In the genomic region with DNA sequence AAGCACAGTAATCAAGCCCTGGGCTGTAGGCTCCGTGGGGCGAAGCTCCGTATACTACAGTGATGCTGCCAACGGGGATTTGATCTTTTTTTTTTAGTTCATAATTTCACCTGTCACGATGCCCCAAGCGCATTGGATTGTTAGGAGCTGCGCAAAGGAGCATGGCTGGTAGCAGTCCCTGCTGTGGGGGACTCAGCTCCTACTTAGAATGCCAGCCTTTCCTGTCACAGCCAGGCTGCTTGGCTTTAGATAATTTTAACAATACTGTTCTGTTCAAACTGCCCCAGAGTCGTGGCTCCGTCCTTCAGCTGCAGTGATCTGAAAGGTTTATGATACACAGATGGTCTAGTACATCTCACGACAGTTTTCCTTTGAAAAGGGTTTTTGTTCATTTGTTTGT, we compare ENCODE assay signal across 23 mouse cellular contexts. TPM values are rescaled to one million over a fixed set of nuclear protein-coding genes. Genes with fewer than 3 reads are reported as not detected.
DNase-seq lines count a peak whose midpoint lies in the region; ATAC-seq and TF ChIP-seq lines count a peak whose summit lies in the region.
"Had no signal": no experiment of that assay in that cellular context is flagged by ENCODE, and none has a peak within 500 bp of the region (broad histone marks: within the 10 kb centered on the region; RNA-seq: fewer than 3 reads in every experiment).

No protein-coding gene starts in this region.

- 50% methylated on average over 10 of the region's 10 CpGs for WGBS in forebrain, postnatal 0 days
- WGBS in forebrain, embryonic 13.5 days = 73% methylated on average over 10 of the region's 10 CpGs
- 26% methylated on average over 10 of the region's 10 CpGs for WGBS in embryonic facial prominence, embryonic 13.5 days
- WGBS in limb, embryonic 15.5 days = 43% methylated on average over 10 of the region's 10 CpGs

- TF ChIP-seq CTCF in forebrain, postnatal 0 days (IDR thresholded peaks at IDR 0.05; ENCODE audit: low read depth) = no peak
- TF ChIP-seq CTCF in left cerebral cortex, adult 2 months (IDR thresholded peaks at IDR 0.05) = no peak

- ATAC-seq in forebrain, postnatal 0 days = no peak
- no peak for ATAC-seq in forebrain, embryonic 13.5 days
- ATAC-seq in embryonic facial prominence, embryonic 13.5 days (ENCODE audit: insufficient number of reproducible peaks, insufficient read depth, low FRiP score, low TSS enrichment, low read depth) = no peak
- ATAC-seq in limb, embryonic 15.5 days (ENCODE audit: insufficient number of reproducible peaks, low FRiP score, low TSS enrichment, low read depth) = no peak
- ATAC-seq: activated CD4-positive, CD25-positive, alpha-beta regulatory T cell, adult 4 months had no signal

- H3K9me3 ChIP-seq in forebrain, postnatal 0 days (ENCODE audit: low read length) = no peaks in the 10 kb centered on the region
- no peaks in the 10 kb centered on the region for H3K9me3 ChIP-seq in forebrain, embryonic 13.5 days (replicated peaks)
- H3K9me3 ChIP-seq in embryonic facial prominence, embryonic 13.5 days = no peaks in the 10 kb centered on the region
- no peaks in the 10 kb centered on the region for H3K9me3 ChIP-seq in limb, embryonic 15.5 days
- H3K9me3 ChIP-seq: heart, embryonic 15.5 days; hindbrain, embryonic 15.5 days; liver, embryonic 15.5 days; neural tube, embryonic 12.5 days; stomach, embryonic 15.5 days had no signal

- H3K4me3 ChIP-seq in forebrain, postnatal 0 days (ENCODE audit: low read depth, low read length) = no peak overlapping the region
- no peak overlapping the region for H3K4me3 ChIP-seq in forebrain, embryonic 13.5 days
- no peak overlapping the region for H3K4me3 ChIP-seq in left cerebral cortex, adult 2 months
- no peak overlapping the region for H3K4me3 ChIP-seq in embryonic facial prominence, embryonic 13.5 days
- no peak overlapping the region for H3K4me3 ChIP-seq in limb, embryonic 15.5 days
- H3K4me3 ChIP-seq: heart, embryonic 15.5 days; hindbrain, embryonic 15.5 days; liver, embryonic 15.5 days; neural tube, embryonic 12.5 days; stomach, embryonic 15.5 days had no signal

- no peak overlapping the region for H3K4me2 ChIP-seq in forebrain, postnatal 0 days (ENCODE audit: low read depth)
- no peak overlapping the region for H3K4me2 ChIP-seq in forebrain, embryonic 13.5 days
- peak overlapping the region; percentile 21; the same call in 1 of the 2 replicates for H3K4me2 ChIP-seq in embryonic facial prominence, embryonic 13.5 days
- H3K4me2 ChIP-seq in limb, embryonic 15.5 days = no peak overlapping the region
- H3K4me2 ChIP-seq: heart, embryonic 15.5 days; hindbrain, embryonic 15.5 days; liver, embryonic 15.5 days; neural tube, embryonic 12.5 days; stomach, embryonic 15.5 days had no signal

- H3K4me1 ChIP-seq in forebrain, postnatal 0 days (ENCODE audit: insufficient read depth) = no peaks in the 10 kb centered on the region; the same call in 1 of the 2 replicates
- H3K4me1 ChIP-seq in forebrain, embryonic 13.5 days = peaks cover 41% of the 10 kb centered on the region
- peaks cover 86% of the 10 kb centered on the region for H3K4me1 ChIP-seq in embryonic facial prominence, embryonic 13.5 days
- H3K4me1 ChIP-seq in limb, embryonic 15.5 days = peaks cover 67% of the 10 kb centered on the region
- H3K4me1 ChIP-seq: liver, embryonic 15.5 days had no signal

- H3K9ac ChIP-seq in forebrain, postnatal 0 days = no peak overlapping the region
- H3K9ac ChIP-seq in forebrain, embryonic 13.5 days = no peak overlapping the region
- H3K9ac ChIP-seq in embryonic facial prominence, embryonic 13.5 days = no peak overlapping the region
- H3K9ac ChIP-seq in limb, embryonic 15.5 days = no peak overlapping the region
- H3K9ac ChIP-seq: heart, embryonic 15.5 days; hindbrain, embryonic 15.5 days; liver, embryonic 15.5 days; neural tube, embryonic 12.5 days; stomach, embryonic 15.5 days had no signal

- intact Hi-C loops in left cerebral cortex, adult 2 months (cut with DNase I) = no loop called here
- intact Hi-C loops in left cerebral cortex, postnatal 36 days (cut with DNase I) = no loop called here

- H3K36me3 ChIP-seq in forebrain, postnatal 0 days (ENCODE audit: insufficient read depth) = no peaks in the 10 kb centered on the region
- no peaks in the 10 kb centered on the region for H3K36me3 ChIP-seq in forebrain, embryonic 13.5 days (ENCODE audit: poor library complexity, severe bottlenecking)
- no peaks in the 10 kb centered on the region for H3K36me3 ChIP-seq in embryonic facial prominence, embryonic 13.5 days
- no peaks in the 10 kb centered on the region for H3K36me3 ChIP-seq in limb, embryonic 15.5 days
- H3K36me3 ChIP-seq: heart, embryonic 15.5 days; hindbrain, embryonic 15.5 days; liver, embryonic 15.5 days; neural tube, embryonic 12.5 days; stomach, embryonic 15.5 days had no signal

- H3K27ac ChIP-seq in forebrain, postnatal 0 days (ENCODE audit: low read depth, low read length) = no peak overlapping the region
- H3K27ac ChIP-seq in forebrain, embryonic 13.5 days = no peak overlapping the region
- peak overlapping the region; percentile 15; the same call in 1 of the 2 replicates for H3K27ac ChIP-seq in left cerebral cortex, adult 2 months
- peak overlapping the region; percentile 19; the same call in 1 of the 2 replicates for H3K27ac ChIP-seq in embryonic facial prominence, embryonic 13.5 days
- H3K27ac ChIP-seq in limb, embryonic 15.5 days = peak overlapping the region; percentile 47
- H3K27ac ChIP-seq: hindbrain, embryonic 15.5 days; liver, embryonic 15.5 days; neural tube, embryonic 12.5 days; stomach, embryonic 15.5 days had no signal

- H3K27me3 ChIP-seq in forebrain, postnatal 0 days (ENCODE audit: insufficient read depth, low read length) = no peaks in the 10 kb centered on the region
- H3K27me3 ChIP-seq in forebrain, embryonic 13.5 days = no peaks in the 10 kb centered on the region
- H3K27me3 ChIP-seq in embryonic facial prominence, embryonic 13.5 days = no peaks in the 10 kb centered on the region
- no peaks in the 10 kb centered on the region for H3K27me3 ChIP-seq in limb, embryonic 15.5 days
- H3K27me3 ChIP-seq: heart, embryonic 15.5 days; hindbrain, embryonic 15.5 days; liver, embryonic 15.5 days; neural tube, embryonic 12.5 days; stomach, embryonic 15.5 days had no signal

- DNase-seq in forebrain, postnatal 0 days = peak; percentile 10
- DNase-seq in left cerebral cortex, adult 2 months (ENCODE audit: extremely low spot score in 1 of 2, low spot score in 2 of 2) = no peak
- no peak for DNase-seq in left cerebral cortex, postnatal 36 days (ENCODE audit: low spot score in 2 of 2)
- no peak for DNase-seq in right cerebral cortex, postnatal 4 days
- DNase-seq: adrenal gland, postnatal 10 days; cerebellum, adult 2 months; cerebellum, postnatal 36 days; gastrocnemius, postnatal 10 days; heart, adult 18-20 months; kidney, adult 2 months; kidney, postnatal 14 days; liver; lung, postnatal 4 days; thymus, postnatal 36 days had no signal

RNA-seq across cellular contexts. Expression of gene Disp1, which starts 29.9 kb away (rescaled TPM):
- 7.2 and 12.7 TPM in 2 replicates for total RNA-seq in forebrain, postnatal 0 days (2014; rRNA removed)
- 5.6 and 6.3 TPM in 2 replicates for polyA plus RNA-seq in forebrain, postnatal 0 days (2015; fragmentation: Nextera tagmentation; extraction: Ambion mirVana)
- polyA plus RNA-seq in forebrain, embryonic 13.5 days (2015; fragmentation: Nextera tagmentation; extraction: Ambion mirVana) = 6.8 and 8.2 TPM in 2 replicates
- total RNA-seq in left cerebral cortex, adult 2 months (2021) = 1 to 10 TPM; 5.4 to 7.7 TPM
- total RNA-seq in left cerebral cortex, postnatal 36 days (2021) = 1 to 10 TPM; 5.6 to 6.8 TPM
- 17.2 and 20.4 TPM in 2 replicates for polyA plus RNA-seq in embryonic facial prominence, embryonic 13.5 days (2015; fragmentation: Nextera tagmentation; extraction: Ambion mirVana)
- polyA plus RNA-seq in limb, embryonic 15.5 days (2015; fragmentation: Nextera tagmentation; extraction: Ambion mirVana) = 30.3 and 34.8 TPM in 2 replicates

Comparison
In these comparisons a context has a peak if more than half of its experiments do, and no peak if none do; other contexts are left out.
1. H3K27ac ChIP-seq: peak in left cerebral cortex, adult 2 months (single experiment), embryonic facial prominence, embryonic 13.5 days (single experiment) and limb, embryonic 15.5 days (single experiment); none in forebrain, postnatal 0 days (single experiment) and forebrain, embryonic 13.5 days (single experiment).